Mouse (Mus musculus): ENCODE measurements around the gene Pum3. TPM values are rescaled to one million over a fixed set of nuclear protein-coding genes. Genes with fewer than 3 reads are reported as not detected.
A peak's percentile ranks its signal among the peaks of the same experiment; 100 is the strongest.

The Pum3 gene
- polyA plus RNA-seq, 1 experiment from 2014 or later: 87.0 TPM

- WGBS: under 1% methylated on average over 10 of the region's 10 CpGs
Measured at GRCm38 (mm10) chr19:27430406-27430805, 781 bp upstream of the Pum3 start.

GRCm38 (mm10) chr19:27429281-27429680, 344 bp downstream of the Pum3 start:
- no peaks in the 10 kb centered on the region for H3K9me3 ChIP-seq (ENCODE audit: low read depth, low read length)
- WGBS: under 1% methylated on average over 16 of the region's 16 CpGs
- DNase-seq (peak; percentile 31), ATAC-seq (ENCODE audit: insufficient read depth) (no peak; the same call in 1 of the 2 replicates)
- peak overlapping the region; percentile 56 for H3K9ac ChIP-seq
- H3K4me1 ChIP-seq (ENCODE audit: insufficient read depth): no peaks in the 10 kb centered on the region
- H3K27me3 ChIP-seq (ENCODE audit: insufficient read depth, low read length): no peaks in the 10 kb centered on the region
- peak overlapping the region; percentile 71 for H3K4me3 ChIP-seq (ENCODE audit: low read depth, low read length)
- peaks cover 16% of the 10 kb centered on the region for H3K36me3 ChIP-seq (ENCODE audit: insufficient read depth)
- H3K27ac ChIP-seq (ENCODE audit: low read depth): 0 out of 2 replicates have a peak overlapping the region, but pooled peaks have one; percentile 2
- TF ChIP-seq CTCF (IDR thresholded peaks at IDR 0.05; ENCODE audit: low read depth): no peak
- peak overlapping the region; percentile 76 for H3K4me2 ChIP-seq

More at GRCm38 (mm10) chr19:27430406-27430805, 781 bp upstream of the Pum3 start:
- no peaks in the 10 kb centered on the region for H3K9me3 ChIP-seq (ENCODE audit: low read depth, low read length)
- peak overlapping the region; percentile 93 for H3K27ac ChIP-seq (ENCODE audit: low read depth)
- peak overlapping the region; percentile 69 for H3K9ac ChIP-seq
- H3K4me2 ChIP-seq: peak overlapping the region; percentile 76
- no peaks in the 10 kb centered on the region for H3K27me3 ChIP-seq (ENCODE audit: insufficient read depth, low read length)
- peaks cover 5% of the 10 kb centered on the region for H3K36me3 ChIP-seq (ENCODE audit: insufficient read depth)
- DNase-seq (peak; percentile 34), ATAC-seq (ENCODE audit: insufficient read depth) (no peak)
- peak overlapping the region; percentile 71 for H3K4me3 ChIP-seq (ENCODE audit: low read depth, low read length)
- H3K4me1 ChIP-seq (ENCODE audit: insufficient read depth): no peaks in the 10 kb centered on the region
- TF ChIP-seq CTCF (IDR thresholded peaks at IDR 0.05; ENCODE audit: low read depth): no peak

- 72% methylated on average over 2 of the region's 2 CpGs for WGBS
- no peaks in the 10 kb centered on the region for H3K4me1 ChIP-seq (ENCODE audit: insufficient read depth)
- H3K27ac ChIP-seq (ENCODE audit: low read depth): no peak overlapping the region
- H3K4me2 ChIP-seq: peak overlapping the region; percentile 76; the same call in 1 of the 2 replicates
- DNase-seq (no peak), ATAC-seq (ENCODE audit: insufficient read depth) (no peak)
- no peak for TF ChIP-seq CTCF (IDR thresholded peaks at IDR 0.05; ENCODE audit: low read depth)
- peaks cover 30% of the 10 kb centered on the region for H3K36me3 ChIP-seq (ENCODE audit: insufficient read depth)
- H3K9ac ChIP-seq: no peak overlapping the region
- no peaks in the 10 kb centered on the region for H3K9me3 ChIP-seq (ENCODE audit: low read depth, low read length)
- no peaks in the 10 kb centered on the region for H3K27me3 ChIP-seq (ENCODE audit: insufficient read depth, low read length)
- H3K4me3 ChIP-seq (ENCODE audit: low read depth, low read length): no peak overlapping the region
Measured at GRCm38 (mm10) chr19:27427865-27428264, 1.8 kb downstream of the Pum3 start.

GRCm38 (mm10) chr19:27426451-27426850, 3.2 kb downstream of the Pum3 start:
- H3K4me2 ChIP-seq: no peak overlapping the region
- 71% methylated on average over 1 of the region's 1 CpGs for WGBS

GRCm38 (mm10) chr19:27425656-27426055, 4.0 kb downstream of the Pum3 start:
- no peak overlapping the region for H3K27ac ChIP-seq (ENCODE audit: low read depth)
- peaks cover 49% of the 10 kb centered on the region for H3K36me3 ChIP-seq (ENCODE audit: insufficient read depth)
- ATAC-seq (ENCODE audit: insufficient read depth) (no peak), DNase-seq (peak; percentile 66)
- TF ChIP-seq CTCF (IDR thresholded peaks at IDR 0.05; ENCODE audit: low read depth): peak; percentile 73
- no peaks in the 10 kb centered on the region for H3K27me3 ChIP-seq (ENCODE audit: insufficient read depth, low read length)
- H3K4me2 ChIP-seq: no peak overlapping the region
- H3K9ac ChIP-seq: no peak overlapping the region
- H3K4me3 ChIP-seq (ENCODE audit: low read depth, low read length): no peak overlapping the region
- 57% methylated on average over 7 of the region's 7 CpGs for WGBS
- H3K9me3 ChIP-seq (ENCODE audit: low read depth, low read length): no peaks in the 10 kb centered on the region
- H3K4me1 ChIP-seq (ENCODE audit: insufficient read depth): no peaks in the 10 kb centered on the region

More at GRCm38 (mm10) chr19:27426451-27426850, 3.2 kb downstream of the Pum3 start:
- H3K27ac ChIP-seq (ENCODE audit: low read depth): no peak overlapping the region
- H3K4me1 ChIP-seq (ENCODE audit: insufficient read depth): no peaks in the 10 kb centered on the region
- H3K9me3 ChIP-seq (ENCODE audit: low read depth, low read length): no peaks in the 10 kb centered on the region
- peaks cover 43% of the 10 kb centered on the region for H3K36me3 ChIP-seq (ENCODE audit: insufficient read depth)
- TF ChIP-seq CTCF (IDR thresholded peaks at IDR 0.05; ENCODE audit: low read depth): peak; percentile 46
- DNase-seq: peak; percentile 42
- no peaks in the 10 kb centered on the region for H3K27me3 ChIP-seq (ENCODE audit: insufficient read depth, low read length)
- no peak overlapping the region for H3K4me3 ChIP-seq (ENCODE audit: low read depth, low read length)
- no peak for ATAC-seq (ENCODE audit: insufficient read depth)
- no peak overlapping the region for H3K9ac ChIP-seq

GRCm38 (mm10) chr19:27417375-27417774, 12.2 kb downstream of the Pum3 start:
- Histone ChIP-seq H3K4me3 (ENCODE audit: low read depth, low read length) (no peak overlapping the region), H3K4me1 (ENCODE audit: insufficient read depth) (no peaks in the 10 kb centered on the region), H3K9ac (no peak overlapping the region), H3K9me3 (ENCODE audit: low read depth, low read length) (no peaks in the 10 kb centered on the region), H3K27ac (ENCODE audit: low read depth) (no peak overlapping the region), H3K4me2 (no peak overlapping the region), H3K36me3 (ENCODE audit: insufficient read depth) (peaks cover 85% of the 10 kb centered on the region), H3K27me3 (ENCODE audit: insufficient read depth, low read length) (no peaks in the 10 kb centered on the region)
- ATAC-seq (ENCODE audit: insufficient read depth) (no peak), DNase-seq (no peak)
- no peak for TF ChIP-seq CTCF (IDR thresholded peaks at IDR 0.05; ENCODE audit: low read depth)
- WGBS: 92% methylated on average over 4 of the region's 4 CpGs

GRCm38 (mm10) chr19:27416569-27416968, 13.1 kb downstream of the Pum3 start:
- no peaks in the 10 kb centered on the region for H3K27me3 ChIP-seq (ENCODE audit: insufficient read depth, low read length)
- H3K9me3 ChIP-seq (ENCODE audit: low read depth, low read length): no peaks in the 10 kb centered on the region
- peak; percentile 76 for TF ChIP-seq CTCF (IDR thresholded peaks at IDR 0.05; ENCODE audit: low read depth)
- no peak overlapping the region for H3K27ac ChIP-seq (ENCODE audit: low read depth)
- no peak overlapping the region for H3K9ac ChIP-seq
- DNase-seq (peak; percentile 63), ATAC-seq (ENCODE audit: insufficient read depth) (no peak; the same call in 1 of the 2 replicates)
- H3K4me1 ChIP-seq (ENCODE audit: insufficient read depth): no peaks in the 10 kb centered on the region
- 67% methylated on average over 11 of the region's 11 CpGs for WGBS
- H3K36me3 ChIP-seq (ENCODE audit: insufficient read depth): peaks cover 85% of the 10 kb centered on the region
- no peak overlapping the region for H3K4me2 ChIP-seq
- H3K4me3 ChIP-seq (ENCODE audit: low read depth, low read length): no peak overlapping the region
